Mouse (Mus musculus): ENCODE measurements around the gene Rasl2-9. TPM values are rescaled to one million over a fixed set of nuclear protein-coding genes. Genes with fewer than 3 reads are reported as not detected.
"Not testable (repeated sequence)": the region's sequence is repeated elsewhere in the genome, so short reads cannot be mapped to it uniquely, and the experiment has no call there.

Gene Rasl2-9
- total RNA-seq (2021) (1 to 10 TPM; 6.2 to 8.1 TPM), polyA plus RNA-seq (2012; rRNA removed) (3.9 and 5.7 TPM in 2 replicates)
- long read RNA-seq, partial matches to known transcripts, result 0 of 1 reads
- long read RNA-seq, other reads (novel, unspliced or antisense), result 0 of 1 reads

DNA sequence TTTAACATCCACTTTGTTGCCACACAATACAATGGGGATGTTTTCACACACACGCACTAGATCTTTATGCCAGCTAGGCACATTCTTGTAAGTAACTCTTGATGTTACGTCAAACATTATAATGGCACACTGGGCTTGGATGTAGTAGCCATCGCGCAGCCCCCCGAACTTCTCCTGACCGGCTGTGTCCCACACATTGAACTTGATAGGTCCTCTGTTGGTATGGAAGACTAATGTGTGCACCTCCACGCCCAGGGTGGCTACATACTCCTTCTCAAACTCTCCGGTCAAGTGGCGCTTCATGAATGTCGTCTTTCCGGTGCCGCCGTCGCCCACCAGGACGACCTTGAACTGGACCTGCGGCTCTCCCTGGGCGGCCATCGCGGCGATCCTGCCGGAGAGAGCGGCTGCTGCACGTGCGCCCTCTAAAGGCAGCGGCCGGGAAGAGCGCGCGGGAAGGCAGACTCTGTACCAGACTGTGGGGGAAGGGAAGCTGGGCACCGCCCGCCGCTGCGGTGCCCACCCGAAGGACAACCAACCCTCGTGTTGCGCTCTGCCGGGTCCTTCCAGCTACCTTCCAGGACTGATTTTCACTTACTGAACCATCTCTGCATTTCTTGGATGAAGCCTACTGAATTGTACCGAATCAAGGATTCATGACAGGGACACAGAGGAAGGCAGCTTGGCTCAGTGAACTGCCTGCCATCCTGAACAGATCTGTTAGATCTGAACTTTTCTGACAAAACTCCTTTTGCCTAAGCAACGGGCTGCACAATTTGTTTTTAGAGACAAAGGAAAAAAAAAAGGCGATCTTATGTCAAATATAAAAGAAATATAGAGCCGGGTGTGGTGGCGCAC, at the start of gene Rasl2-9:
TSS of gene Rasl2-9 (minus strand) at position 402 of the 858 bp plus-strand sequence.
- Histone ChIP-seq H3K27me3 (ENCODE audit: control insufficient read depth, insufficient read depth, low read length) (no peaks in the 10 kb centered on the region), H3K27ac (peak within 1 kb of the TSS; percentile 84), H3K36me3 (ENCODE audit: control insufficient read depth, insufficient read depth, low read length) (no peaks in the 10 kb centered on the region), H3K4me3 (peak within 1 kb of the TSS; percentile 47), H3K9ac (ENCODE audit: low read depth, low read length) (peak within 1 kb of the TSS; percentile 41), H3K4me1 (ENCODE audit: control insufficient read depth, insufficient read depth, low read length) (no peaks in the 10 kb centered on the region; the same call in 1 of the 2 replicates), H3K79me2 (replicated peaks; ENCODE audit: control insufficient read depth, insufficient read depth, low read length) (no peaks in the 10 kb centered on the region)
- WGBS, result 16% methylated on average over 42 of the region's 42 CpGs
- peak; percentile 86 to 88 for DNase-seq
- TF ChIP-seq EP300 (IDR thresholded peaks at IDR 0.05; ENCODE audit: insufficient read depth, low read depth, low read length) (0 out of 2 replicates have a peak, but pooled peaks have one; percentile 18), CTCF (IDR thresholded peaks at IDR 0.05) (peak; percentile 98), POLR2A (IDR thresholded peaks at IDR 0.05; ENCODE audit: insufficient read depth, low read depth, low read length) (no peak)
- intact Hi-C loops (cut with DNase I), result loop anchor here (1.0 to 5.0 kb wide), 3 partner anchors 45 to 183 kb away; partner anchors contain the start of gene Epn1

DNA sequence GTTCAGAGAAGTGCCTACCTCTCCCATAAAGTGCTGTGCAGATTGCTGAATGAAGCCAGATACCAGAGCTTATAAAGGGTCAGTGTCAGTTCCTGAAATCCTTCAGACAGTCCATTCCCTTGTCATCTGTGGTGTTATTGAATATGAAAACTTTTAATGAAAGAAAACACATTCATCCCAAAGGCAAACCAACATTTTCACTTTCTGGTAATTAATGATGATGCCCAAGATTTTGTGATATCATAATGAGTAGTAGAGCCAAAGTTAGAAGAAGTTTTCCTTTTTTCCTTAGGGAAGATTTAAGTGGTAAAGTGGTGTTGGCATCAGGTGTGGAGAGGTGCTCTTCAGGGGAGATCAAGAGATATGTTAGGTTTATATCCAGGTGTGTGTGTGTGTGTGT, 23.8 kb upstream of the Rasl2-9 start, which contains the start of gene Vmn1r55:
TSS of gene Vmn1r55 (minus strand) at position 101 of the 400 bp plus-strand sequence.
- intact Hi-C loops (cut with DNase I); H3K79me2 ChIP-seq (replicated peaks; ENCODE audit: control insufficient read depth, insufficient read depth, low read length): not testable (repeated sequence)

DNA sequence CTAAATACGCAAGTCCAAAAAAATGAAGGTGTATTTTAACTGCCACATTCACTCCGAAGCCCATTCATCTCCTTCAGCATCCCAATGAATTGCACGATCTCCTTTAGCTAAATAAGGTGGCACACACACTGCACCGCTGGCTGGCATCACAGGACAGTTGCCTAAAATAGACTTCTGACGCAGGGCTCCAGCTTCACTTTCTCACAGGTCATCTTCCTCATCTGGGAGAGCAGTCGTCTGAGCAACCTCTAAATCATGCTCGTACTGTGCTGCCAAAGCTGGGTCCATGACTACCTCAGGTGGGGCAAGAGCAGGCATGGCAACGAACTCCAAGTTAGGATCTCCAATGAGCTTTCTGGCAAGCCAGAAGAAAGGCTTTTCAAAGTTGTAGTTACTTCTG, 672 bp downstream of the Rasl2-9 start:
- H3K27ac ChIP-seq, result peak overlapping the region; percentile 84
- peak overlapping the region; percentile 47 for H3K4me3 ChIP-seq
- 66% methylated on average over 8 of the region's 8 CpGs for WGBS

More for the DNA sequence above, 23.8 kb upstream of the Rasl2-9 start, which contains the start of gene Vmn1r55:
- not testable (repeated sequence) for DNase-seq; H3K36me3 ChIP-seq (ENCODE audit: control insufficient read depth, insufficient read depth, low read length); H3K4me3 ChIP-seq; H3K4me1 ChIP-seq (ENCODE audit: control insufficient read depth, insufficient read depth, low read length); H3K27me3 ChIP-seq (ENCODE audit: control insufficient read depth, insufficient read depth, low read length); H3K9ac ChIP-seq (ENCODE audit: low read depth, low read length); H3K27ac ChIP-seq

DNA sequence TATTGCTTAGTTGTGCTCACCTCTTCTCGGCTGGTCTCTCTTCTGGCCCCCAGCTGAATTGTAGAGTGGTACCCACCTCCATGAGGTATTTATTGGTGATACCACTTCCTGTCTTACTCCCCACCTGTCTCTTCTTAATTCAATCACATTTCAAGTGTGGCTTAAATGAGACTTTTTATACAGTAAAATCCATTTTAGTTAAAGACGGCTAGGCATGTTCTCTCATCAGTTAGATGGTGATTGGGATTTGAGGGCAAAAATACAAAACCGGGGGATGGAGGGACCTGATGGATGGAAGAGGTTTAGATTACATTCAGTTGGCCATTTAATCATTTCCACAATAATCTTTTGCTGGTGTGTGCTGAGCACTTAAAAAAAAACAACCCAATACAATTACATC, 8.9 kb downstream of the Rasl2-9 start, which contains the start of gene Rfpl4:
TSS of gene Rfpl4 (minus strand) at position 101 of the 400 bp plus-strand sequence.
- Histone ChIP-seq H3K4me1 (ENCODE audit: control insufficient read depth, insufficient read depth, low read length) (peaks cover 1% of the 10 kb centered on the region), H3K79me2 (replicated peaks; ENCODE audit: control insufficient read depth, insufficient read depth, low read length) (no peaks in the 10 kb centered on the region), H3K9ac (ENCODE audit: low read depth, low read length) (no peak within 1 kb of the TSS), H3K36me3 (ENCODE audit: control insufficient read depth, insufficient read depth, low read length) (no peaks in the 10 kb centered on the region), H3K4me3 (no peak within 1 kb of the TSS), H3K27me3 (ENCODE audit: control insufficient read depth, insufficient read depth, low read length) (no peaks in the 10 kb centered on the region), H3K27ac (no peak within 1 kb of the TSS)
- no peak for TF ChIP-seq POLR2A (IDR thresholded peaks at IDR 0.05; ENCODE audit: insufficient read depth, low read depth, low read length)
- no peak for TF ChIP-seq CTCF (IDR thresholded peaks at IDR 0.05)
- no peak for TF ChIP-seq EP300 (IDR thresholded peaks at IDR 0.05; ENCODE audit: insufficient read depth, low read depth, low read length)
- 88% methylated on average over 3 of the region's 3 CpGs for WGBS
- intact Hi-C loops (cut with DNase I), result no loop called here
- no peak for DNase-seq

More for the DNA sequence above, 672 bp downstream of the Rasl2-9 start:
- no peaks in the 10 kb centered on the region for H3K36me3 ChIP-seq (ENCODE audit: control insufficient read depth, insufficient read depth, low read length)
- no peak for TF ChIP-seq EP300 (IDR thresholded peaks at IDR 0.05; ENCODE audit: insufficient read depth, low read depth, low read length)
- TF ChIP-seq CTCF (IDR thresholded peaks at IDR 0.05), result no peak
- 0 out of 2 replicates have a peak, but pooled peaks have one; percentile 23 for TF ChIP-seq POLR2A (IDR thresholded peaks at IDR 0.05; ENCODE audit: insufficient read depth, low read depth, low read length)
- peak; percentile 32 to 49 for DNase-seq
- no peaks in the 10 kb centered on the region for H3K27me3 ChIP-seq (ENCODE audit: control insufficient read depth, insufficient read depth, low read length)
- H3K4me1 ChIP-seq (ENCODE audit: control insufficient read depth, insufficient read depth, low read length), result no peaks in the 10 kb centered on the region; the same call in 1 of the 2 replicates
- intact Hi-C loops (cut with DNase I), result loop anchor here (1.0 to 5.0 kb wide), 2 partner anchors 45 to 183 kb away; partner anchors contain the start of gene Epn1
- no peaks in the 10 kb centered on the region for H3K79me2 ChIP-seq (replicated peaks; ENCODE audit: control insufficient read depth, insufficient read depth, low read length)
- H3K9ac ChIP-seq (ENCODE audit: low read depth, low read length), result no peak overlapping the region

DNA sequence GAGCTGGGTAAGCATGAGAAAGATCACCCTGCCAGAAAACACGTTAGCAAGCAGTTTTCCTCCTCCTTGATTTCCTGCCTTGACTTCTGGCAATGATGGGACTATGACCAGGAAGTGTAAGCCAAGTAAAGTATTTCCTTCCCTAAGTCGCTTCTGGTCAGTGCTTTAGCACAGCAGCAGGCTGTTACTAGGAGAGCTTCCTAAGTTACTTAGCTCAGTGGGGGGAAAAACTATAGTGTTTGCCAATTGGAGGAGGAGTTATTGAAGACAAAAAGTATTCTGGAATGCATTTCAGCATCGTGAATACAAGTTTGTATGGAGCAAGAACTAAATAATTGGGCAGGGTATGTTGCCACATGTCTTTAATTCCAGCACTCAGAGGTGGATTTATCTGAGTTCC, 13.0 kb downstream of the Rasl2-9 start:
- no peak overlapping the region for H3K4me3 ChIP-seq
- 14% methylated on average over 3 of the region's 3 CpGs for WGBS
- TF ChIP-seq EP300 (IDR thresholded peaks at IDR 0.05; ENCODE audit: insufficient read depth, low read depth, low read length) (no peak), CTCF (IDR thresholded peaks at IDR 0.05) (no peak), POLR2A (IDR thresholded peaks at IDR 0.05; ENCODE audit: insufficient read depth, low read depth, low read length) (no peak)

DNA sequence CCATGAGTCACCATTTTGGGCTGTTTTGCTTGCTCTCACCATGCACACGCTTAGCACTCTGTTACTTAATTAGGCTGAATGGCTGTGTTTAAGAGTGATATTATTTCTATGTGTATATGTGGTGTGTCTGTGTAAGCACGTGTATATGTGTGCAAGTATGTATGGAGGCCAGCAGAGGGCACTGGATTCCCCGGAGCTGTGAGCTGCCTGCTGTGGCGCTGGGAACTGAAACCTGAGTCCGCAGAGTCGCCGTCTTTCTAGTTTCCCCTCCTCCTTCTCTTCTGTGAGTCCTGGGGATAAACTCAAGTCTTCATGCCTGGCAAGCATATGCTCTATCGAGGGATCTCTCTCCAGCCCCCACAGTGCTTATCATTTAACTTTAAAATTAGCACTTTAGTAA, 16.4 kb downstream of the Rasl2-9 start:
- H3K4me3 ChIP-seq, result no peak overlapping the region
- no peak overlapping the region for H3K9ac ChIP-seq (ENCODE audit: low read depth, low read length)
- DNase-seq, result no peak
- TF ChIP-seq EP300 (IDR thresholded peaks at IDR 0.05; ENCODE audit: insufficient read depth, low read depth, low read length) (no peak), CTCF (IDR thresholded peaks at IDR 0.05) (no peak), POLR2A (IDR thresholded peaks at IDR 0.05; ENCODE audit: insufficient read depth, low read depth, low read length) (no peak)
- H3K27ac ChIP-seq, result no peak overlapping the region
- intact Hi-C loops (cut with DNase I), result no loop called here
- 79% methylated on average over 8 of the region's 8 CpGs for WGBS
- no peaks in the 10 kb centered on the region for H3K79me2 ChIP-seq (replicated peaks; ENCODE audit: control insufficient read depth, insufficient read depth, low read length)
- H3K4me1 ChIP-seq (ENCODE audit: control insufficient read depth, insufficient read depth, low read length), result peaks cover 1% of the 10 kb centered on the region
- no peaks in the 10 kb centered on the region for H3K36me3 ChIP-seq (ENCODE audit: control insufficient read depth, insufficient read depth, low read length)
- H3K27me3 ChIP-seq (ENCODE audit: control insufficient read depth, insufficient read depth, low read length), result no peaks in the 10 kb centered on the region

More for the DNA sequence above, 13.0 kb downstream of the Rasl2-9 start:
- no peak overlapping the region for H3K27ac ChIP-seq
- no peak for DNase-seq
- no peaks in the 10 kb centered on the region for H3K36me3 ChIP-seq (ENCODE audit: control insufficient read depth, insufficient read depth, low read length)
- H3K79me2 ChIP-seq (replicated peaks; ENCODE audit: control insufficient read depth, insufficient read depth, low read length), result no peaks in the 10 kb centered on the region
- intact Hi-C loops (cut with DNase I), result no loop called here
- no peak overlapping the region for H3K9ac ChIP-seq (ENCODE audit: low read depth, low read length)
- no peaks in the 10 kb centered on the region for H3K27me3 ChIP-seq (ENCODE audit: control insufficient read depth, insufficient read depth, low read length)
- H3K4me1 ChIP-seq (ENCODE audit: control insufficient read depth, insufficient read depth, low read length), result peaks cover 1% of the 10 kb centered on the region
